Mouse (Mus musculus) E14TG2a.4 (cell line): Measurements from ENCODE around the gene Thsd7b.

Experiments used
- H3K27me3 ChIP-seq: 2 replicates; pipeline ENCODE4 v1.6.1; 2014; ENCODE audit warnings: low read length, control low read depth; ENCODE audit not compliant: insufficient read depth
- H3K36me3 ChIP-seq: 2 replicates; pipeline ENCODE4 v1.6.1; 2014; ENCODE audit warnings: low read length, control low read depth; ENCODE audit not compliant: insufficient read depth
- H3K4me1 ChIP-seq: replicated peaks from 2 replicates; pipeline ENCODE4 v1.6.1; 2014; ENCODE audit warnings: low read depth, low read length, control low read depth
- H3K4me3 ChIP-seq: replicated peaks from 2 replicates; pipeline ENCODE4 v1.5.1; 2014; ENCODE audit warnings: mild to moderate bottlenecking, low read length
- H3K9me3 ChIP-seq: 2 replicates; pipeline ENCODE4 v1.6.1; 2014; ENCODE audit warnings: low read length, control low read depth
- CTCF ChIP-seq: conservative IDR thresholded peaks from 2 replicates; pipeline ENCODE4 v1.5.1; 2014; ENCODE audit warnings: low read length
- NANOG ChIP-seq: IDR thresholded peaks from 2 replicates; pipeline ENCODE4 v1.6.1; 2014; ENCODE audit warnings: borderline replicate concordance, low read length, mixed read lengths
- POU5F1 ChIP-seq: IDR thresholded peaks from 2 replicates; pipeline ENCODE4 v1.6.1; 2014; ENCODE audit warnings: low read length, borderline replicate concordance

Thsd7b gene

DNA sequence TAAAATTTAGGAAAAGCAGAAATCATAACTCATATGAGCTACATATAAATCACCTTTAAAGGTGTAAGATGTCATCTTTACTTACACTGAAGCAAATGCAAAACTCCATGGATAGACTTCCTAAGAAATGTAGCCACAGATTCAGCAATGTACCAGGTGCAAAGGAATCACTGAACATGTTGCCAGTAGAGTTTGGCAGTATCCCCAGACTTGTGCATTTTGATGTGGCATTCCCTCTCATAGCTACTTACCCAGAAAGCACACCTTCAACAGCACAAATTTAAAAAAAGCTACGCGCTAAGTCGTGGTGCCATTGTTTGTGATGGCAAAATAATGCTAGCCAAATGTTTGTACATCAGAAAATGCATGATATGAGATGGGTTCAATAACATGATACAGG, 439.6 kb downstream of the Thsd7b start:
- TF ChIP-seq CTCF (no peak), POU5F1 (no peak), NANOG (no peak)
- Histone ChIP-seq H3K9me3 (no peaks in the 10 kb centered on the region), H3K4me1 (no peaks in the 10 kb centered on the region), H3K36me3 (no peaks in the 10 kb centered on the region), H3K4me3 (no peak overlapping the region), H3K27me3 (no peaks in the 10 kb centered on the region)

DNA sequence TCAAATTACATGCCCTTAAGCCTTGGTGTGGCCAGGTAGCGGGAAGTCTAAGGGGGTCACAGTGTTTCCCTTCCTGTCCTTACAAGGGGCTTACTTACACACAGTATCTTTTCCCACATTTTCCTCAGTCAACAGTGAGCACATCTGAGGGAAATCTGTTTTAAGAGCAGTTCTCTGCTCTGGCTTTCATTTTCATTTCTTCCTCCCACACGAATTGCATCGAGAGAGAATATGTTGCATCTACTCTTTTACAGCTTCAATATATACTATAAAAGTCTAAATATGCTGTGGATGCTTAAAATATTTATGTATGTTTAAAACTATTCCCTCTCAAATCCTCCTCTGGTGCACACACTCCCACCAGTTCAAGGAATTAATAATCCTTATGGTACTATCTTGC, 440.5 kb downstream of the Thsd7b start:
- Histone ChIP-seq H3K4me1 (no peaks in the 10 kb centered on the region), H3K36me3 (no peaks in the 10 kb centered on the region), H3K4me3 (no peak overlapping the region), H3K9me3 (no peaks in the 10 kb centered on the region), H3K27me3 (no peaks in the 10 kb centered on the region)
- TF ChIP-seq POU5F1: no peak
- TF ChIP-seq NANOG: no peak
- no peak for TF ChIP-seq CTCF

GRCm38 (mm10) chr1:129719592-129719991, 446.5 kb downstream of the Thsd7b start:
- Histone ChIP-seq H3K36me3 (no peaks in the 10 kb centered on the region), H3K27me3 (no peaks in the 10 kb centered on the region), H3K4me1 (no peaks in the 10 kb centered on the region), H3K4me3 (no peak overlapping the region), H3K9me3 (no peaks in the 10 kb centered on the region)
- TF ChIP-seq CTCF (no peak), POU5F1 (no peak), NANOG (no peak)

DNA sequence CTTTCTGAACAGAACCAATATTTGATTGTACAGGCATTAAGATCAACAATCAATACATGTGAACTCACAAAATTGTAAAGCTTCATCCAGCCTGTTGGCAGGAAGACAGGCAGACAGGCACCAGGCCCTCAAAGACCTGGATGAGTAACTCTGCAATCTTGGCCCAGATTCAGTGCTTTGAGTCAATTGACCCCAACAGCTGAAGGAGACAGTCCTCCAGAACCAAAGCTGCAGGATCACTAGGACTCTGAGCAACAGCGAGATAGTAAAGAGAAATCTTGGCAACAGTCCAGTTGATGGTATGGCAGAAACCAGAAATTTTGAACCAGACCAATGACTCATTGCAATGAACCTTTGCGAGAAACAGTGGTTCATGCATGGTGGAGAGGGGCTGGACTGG, 458.9 kb downstream of the Thsd7b start:
- TF ChIP-seq NANOG: no peak
- TF ChIP-seq CTCF: no peak
- TF ChIP-seq POU5F1: no peak
- Histone ChIP-seq H3K36me3 (no peaks in the 10 kb centered on the region), H3K4me1 (no peaks in the 10 kb centered on the region), H3K27me3 (no peaks in the 10 kb centered on the region), H3K4me3 (no peak overlapping the region), H3K9me3 (no peaks in the 10 kb centered on the region)

DNA sequence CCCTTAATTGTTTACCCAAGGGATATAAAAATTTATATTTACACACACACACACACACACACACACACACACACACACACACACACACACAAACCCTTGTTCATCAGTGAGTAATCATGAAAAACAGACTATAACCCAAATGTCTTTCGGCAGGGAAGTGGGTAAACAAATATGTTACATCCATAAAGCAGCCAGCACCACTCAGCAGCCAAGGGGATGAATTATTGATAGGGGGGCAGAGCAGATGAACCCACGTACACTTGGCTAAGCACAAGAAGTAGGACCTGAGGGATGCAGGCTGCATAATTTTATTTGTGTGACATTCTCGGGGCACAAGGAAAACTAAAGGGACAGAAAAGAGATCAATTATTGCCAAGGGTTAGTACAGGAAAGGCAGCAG, 474.5 kb downstream of the Thsd7b start:
- TF ChIP-seq POU5F1: no peak
- no peak for TF ChIP-seq CTCF
- TF ChIP-seq NANOG: no peak
- H3K4me3 ChIP-seq: no peak overlapping the region
- H3K9me3 ChIP-seq: no peaks in the 10 kb centered on the region
- H3K36me3 ChIP-seq: no peaks in the 10 kb centered on the region
- H3K4me1 ChIP-seq: no peaks in the 10 kb centered on the region
- no peaks in the 10 kb centered on the region for H3K27me3 ChIP-seq

DNA sequence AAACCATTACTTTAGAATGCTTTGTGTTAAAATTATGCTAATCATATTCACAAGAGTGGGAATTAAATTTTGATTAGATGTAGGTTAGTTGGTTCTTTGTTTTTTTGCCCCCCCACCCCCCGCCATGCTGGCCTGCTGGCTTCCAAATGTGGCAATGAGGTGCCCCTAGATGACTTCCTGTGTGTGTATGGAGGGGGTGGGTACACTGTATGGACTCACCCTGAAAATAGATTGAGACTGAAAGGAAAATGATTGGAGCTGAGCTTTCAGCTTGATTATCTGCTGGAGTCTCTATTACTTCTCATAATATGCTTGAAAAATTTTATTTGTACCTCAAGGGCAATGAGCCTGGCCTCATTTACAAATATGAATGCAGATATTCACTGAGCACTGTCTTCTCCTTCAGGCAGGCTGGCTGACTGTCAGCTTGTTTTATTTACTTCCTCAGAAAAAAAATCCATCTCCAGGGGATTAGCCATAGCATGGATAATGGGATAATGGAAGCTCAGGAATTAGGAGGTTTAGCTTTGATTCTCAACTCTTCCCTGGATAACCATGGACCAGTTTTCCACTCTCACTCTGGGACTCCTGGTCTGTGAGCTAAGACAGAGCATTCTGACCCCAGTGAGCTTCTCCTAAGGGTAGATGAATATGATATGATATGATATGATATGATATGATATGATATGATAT, 483.6 kb downstream of the Thsd7b start:
- H3K4me1 ChIP-seq: no peaks in the 10 kb centered on the region

DNA sequence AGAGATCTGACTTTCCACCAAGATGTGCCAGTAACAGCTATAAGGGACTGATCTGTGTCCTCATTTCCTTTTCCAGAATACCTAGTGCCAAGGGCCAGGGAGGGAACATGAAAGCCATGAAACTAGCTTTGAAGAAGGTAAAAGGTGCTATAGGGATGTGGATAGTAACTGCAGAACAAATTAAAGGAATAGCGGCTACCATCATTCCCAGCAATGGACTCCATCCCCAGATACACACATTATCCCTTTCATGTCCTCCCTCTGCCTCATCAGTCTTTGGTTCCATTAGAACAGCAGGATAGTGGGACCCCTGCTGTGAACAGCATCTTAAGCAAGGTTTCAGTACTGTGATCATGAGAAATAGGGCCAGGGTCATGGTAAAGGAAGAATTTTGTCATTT, 485.9 kb downstream of the Thsd7b start:
- no peak for TF ChIP-seq POU5F1
- no peak for TF ChIP-seq CTCF
- no peak for TF ChIP-seq NANOG
- no peaks in the 10 kb centered on the region for H3K27me3 ChIP-seq
- H3K4me1 ChIP-seq: no peaks in the 10 kb centered on the region
- no peaks in the 10 kb centered on the region for H3K36me3 ChIP-seq
- H3K9me3 ChIP-seq: no peaks in the 10 kb centered on the region
- H3K4me3 ChIP-seq: no peak overlapping the region

More for the DNA sequence above, 483.6 kb downstream of the Thsd7b start:
- no peak for TF ChIP-seq POU5F1
- TF ChIP-seq CTCF: no peak
- Histone ChIP-seq H3K36me3 (no peaks in the 10 kb centered on the region), H3K27me3 (no peaks in the 10 kb centered on the region), H3K9me3 (no peaks in the 10 kb centered on the region), H3K4me3 (no peak overlapping the region)

- Histone ChIP-seq H3K9me3 (no peaks in the 10 kb centered on the region), H3K4me3 (no peak overlapping the region), H3K4me1 (no peaks in the 10 kb centered on the region), H3K36me3 (no peaks in the 10 kb centered on the region), H3K27me3 (no peaks in the 10 kb centered on the region)
- TF ChIP-seq NANOG: no peak
- TF ChIP-seq CTCF: no peak
- no peak for TF ChIP-seq POU5F1
These were observed 488.1 kb downstream of the Thsd7b start for GRCm38 (mm10) chr1:129761234-129761633.

DNA sequence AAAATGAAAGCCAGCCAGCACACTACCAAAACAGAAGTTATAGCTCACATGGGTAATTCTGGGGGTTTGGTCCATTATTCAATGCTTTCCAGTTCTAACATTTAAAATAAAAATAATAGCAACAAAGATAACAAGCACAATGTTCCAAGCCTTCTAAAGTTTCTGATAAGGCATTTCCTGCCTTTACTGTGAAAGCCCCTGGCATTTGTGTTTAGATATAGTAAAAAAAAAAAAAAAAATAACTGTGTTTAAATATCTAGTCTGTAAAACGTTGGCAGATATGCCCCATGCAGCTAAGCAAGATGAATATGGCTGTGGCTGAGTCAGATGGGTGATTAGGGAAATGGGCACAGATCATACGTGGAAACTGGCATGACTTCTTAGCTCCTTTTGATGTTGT, 491.6 kb downstream of the Thsd7b start:
- H3K4me1 ChIP-seq: no peaks in the 10 kb centered on the region
- no peaks in the 10 kb centered on the region for H3K9me3 ChIP-seq
- H3K4me3 ChIP-seq: no peak overlapping the region
- no peaks in the 10 kb centered on the region for H3K36me3 ChIP-seq
- TF ChIP-seq CTCF (no peak), POU5F1 (no peak), NANOG (no peak)
- no peaks in the 10 kb centered on the region for H3K27me3 ChIP-seq
